Mouse (Mus musculus) bone marrow macrophage, adult 2 months (primary cell): ENCODE data around the gene Gm17018.

Experiments used
- CTCF ChIP-seq: IDR thresholded peaks from 2 replicates; pipeline ENCODE4 v1.5.1; 2012; ENCODE audit warnings: low read depth, mild to moderate bottlenecking, low read length, moderate library complexity
- POLR2A ChIP-seq: IDR thresholded peaks from 2 replicates; pipeline ENCODE4 v1.6.1; 2012; ENCODE audit warnings: mild to moderate bottlenecking, low read depth, low read length, borderline replicate concordance

DNA sequence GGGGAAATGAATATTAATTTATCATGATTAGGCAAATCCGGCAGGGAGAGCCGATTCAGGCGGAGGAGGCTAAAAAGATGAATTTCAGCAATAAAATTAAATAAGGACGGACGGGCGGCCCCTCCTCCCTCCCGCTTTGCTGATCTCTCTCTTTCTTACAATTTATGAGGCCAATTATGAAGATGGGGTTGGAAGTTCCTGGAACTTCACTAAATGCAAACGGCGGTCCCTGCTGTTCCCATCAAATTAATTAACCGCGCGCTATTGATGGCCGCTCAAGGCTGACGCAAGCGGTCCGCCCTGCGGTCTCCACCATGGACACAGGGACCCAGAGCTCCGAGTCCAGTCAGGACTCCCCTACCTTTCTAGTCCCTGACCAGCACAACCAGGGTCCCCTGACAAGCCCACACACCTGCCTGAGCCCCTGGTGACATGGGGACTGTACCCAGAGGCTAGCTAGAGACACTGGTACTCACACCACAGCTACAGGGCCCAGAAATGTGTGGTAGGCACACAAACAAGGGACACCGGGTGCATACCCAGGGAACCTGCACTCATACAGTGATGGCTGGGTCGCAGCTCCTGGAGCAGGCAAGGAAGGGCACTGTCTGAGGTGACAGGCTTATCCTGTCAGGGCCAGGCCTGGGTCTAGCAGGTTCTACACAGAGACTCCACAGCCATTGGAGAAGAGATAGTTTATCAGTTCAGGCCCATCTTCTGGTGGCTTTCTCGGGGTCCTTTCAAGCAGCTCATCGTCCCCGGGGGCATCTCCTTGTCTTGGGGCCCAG, 11.1 kb upstream of the Gm17018 start:
- TF ChIP-seq POLR2A (no peak), CTCF (no peak)
